Mouse (Mus musculus) MEL (cell line): ENCODE measurements at regions not wholly inside any gene's neighbourhood (a gene's known extent, or its start where the extent isn't known, plus 50 kb on each side); places are given as distances from the start of the nearest gene placed in this dataset.

Experiments used
- CHD1 ChIP-seq: IDR thresholded peaks from 2 replicates; pipeline ENCODE4 v1.6.1; 2012; ENCODE audit warnings: low read depth, mild to moderate bottlenecking, inconsistent platforms, low read length, improper control_type of control experiment
- CTCF ChIP-seq, 3 experiments: IDR thresholded peaks in 2 of 3; conservative IDR thresholded peaks in 1 of 3; 2 replicates each; pipeline ENCODE4 v1.5.1; 2011 to 2012; ENCODE audit warnings: low read length in 3 of 3, low read depth in 2 of 3, mild to moderate bottlenecking in 2 of 3, improper control_type of control experiment in 1 of 3, inconsistent platforms in 1 of 3, mixed read lengths in 1 of 3, moderate library complexity in 1 of 3; ENCODE audit not compliant: control insufficient read depth in 1 of 3, insufficient read depth in 1 of 3, poor library complexity in 1 of 3, severe bottlenecking in 1 of 3
- ELF1 ChIP-seq: IDR thresholded peaks from 2 replicates; pipeline ENCODE4 v1.6.1; 2014; ENCODE audit warnings: low read depth, mild to moderate bottlenecking, inconsistent platforms, low read length, improper control_type of control experiment, moderate library complexity
- EP300 ChIP-seq, 2 experiments: IDR thresholded peaks; 2 replicates each; pipeline ENCODE4 v1.6.1; 2011; ENCODE audit warnings: improper control_type of control experiment in 2 of 2, low read length in 2 of 2, low read depth in 1 of 2, mild to moderate bottlenecking in 1 of 2
- ETS1 ChIP-seq: IDR thresholded peaks from 2 replicates; pipeline ENCODE4 v1.6.1; 2012; ENCODE audit warnings: low read depth, mild to moderate bottlenecking, inconsistent platforms, low read length, improper control_type of control experiment, moderate library complexity
- TBP ChIP-seq: IDR thresholded peaks from 2 replicates; pipeline ENCODE4 v1.8.0; 2011; ENCODE audit warnings: low read depth, low read length, improper control_type of control experiment
- ZKSCAN1 ChIP-seq: IDR thresholded peaks from 2 replicates; pipeline ENCODE4 v1.6.1; 2012; ENCODE audit warnings: low read depth, mild to moderate bottlenecking, inconsistent platforms, low read length, improper control_type of control experiment, moderate library complexity

- TF ChIP-seq CTCF (IDR thresholded peaks at IDR 0.05 in 2 of 3, conservative IDR thresholded peaks at IDR 0.05 in 1 of 3; ENCODE audit: control insufficient read depth in 1 of 3, insufficient read depth in 1 of 3, low read depth in 2 of 3, low read length in 3 of 3, poor library complexity in 1 of 3, severe bottlenecking in 1 of 3) (no peak), ETS1 (no peak), TBP (no peak), EP300 (IDR thresholded peaks at IDR 0.05; ENCODE audit: low read depth in 1 of 2, low read length in 2 of 2) (no peak), ELF1 (no peak), CHD1 (no peak), ZKSCAN1 (no peak)
Observed at GRCm38 (mm10) chr1:176594312-176594711, 219.6 kb downstream of the Cep170 start.
